ENCODE assay signal across 16 mouse cellular contexts in the genomic region with DNA sequence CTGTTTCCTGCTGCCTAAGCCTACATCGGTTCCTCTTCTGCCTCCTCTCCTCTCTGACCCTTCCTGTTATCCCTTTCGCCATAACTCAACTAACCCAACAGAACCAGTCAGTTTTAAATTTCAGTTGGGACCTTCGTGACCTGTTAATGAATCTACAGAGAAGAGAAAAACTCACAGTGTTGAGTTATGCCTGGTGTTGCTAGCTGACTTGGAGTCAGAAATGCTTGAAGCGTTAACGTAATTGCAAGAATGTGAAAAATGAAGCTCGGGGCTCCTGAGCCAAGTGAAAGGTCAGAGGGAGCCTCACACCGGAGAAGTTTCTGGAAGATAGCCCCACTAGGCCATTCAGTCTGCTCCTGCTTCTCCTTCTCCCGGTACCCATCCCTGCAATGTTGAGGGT. TPM values are rescaled to one million over a fixed set of nuclear protein-coding genes. Genes with fewer than 3 reads are reported as not detected.
DNase-seq lines count a peak whose midpoint lies in the region; ATAC-seq and TF ChIP-seq lines count a peak whose summit lies in the region.
"Had no signal": no experiment of that assay in that cellular context is flagged by ENCODE, and none has a peak within 500 bp of the region (broad histone marks: within the 10 kb centered on the region; RNA-seq: fewer than 3 reads in every experiment).

No protein-coding gene starts in this region.

- peak; percentile 89 for DNase-seq in heart, adult 11 months
- DNase-seq in heart, postnatal 4 days: no peak
- DNase-seq in kidney, adult 8-10 months: no peak
- DNase-seq in spleen, postnatal 4 days (ENCODE audit: low spot score in 2 of 2): no peak
- DNase-seq: adrenal gland, adult 8-10 months; liver, embryonic 13.5 days; lung, postnatal 36 days; right cerebral cortex, postnatal 14 days had no signal

- H3K9me3 ChIP-seq in kidney, embryonic 14.5 days (ENCODE audit: control insufficient read depth, low read length): no peaks in the 10 kb centered on the region
- no peaks in the 10 kb centered on the region for H3K9me3 ChIP-seq in stomach, embryonic 15.5 days
- H3K9me3 ChIP-seq: liver, embryonic 13.5 days had no signal

- no peak for TF ChIP-seq POLR2A in embryonic fibroblast, embryonic 13.5 days (IDR thresholded peaks at IDR 0.05; ENCODE audit: low read depth, low read length)

- H3K27ac ChIP-seq in kidney, embryonic 14.5 days (ENCODE audit: low read depth, low read length): peak overlapping the region; percentile 3; the same call in 1 of the 2 replicates
- peak overlapping the region; percentile 57; the same call in 1 of the 2 replicates for H3K27ac ChIP-seq in embryonic fibroblast, embryonic 13.5 days (ENCODE audit: insufficient read depth, low read length)
- H3K27ac ChIP-seq in stomach, embryonic 15.5 days: peak overlapping the region; percentile 62
- H3K27ac ChIP-seq: layer of hippocampus, adult 2 months; liver, embryonic 13.5 days had no signal

- no peak for TF ChIP-seq CTCF in embryonic fibroblast, embryonic 13.5 days (IDR thresholded peaks at IDR 0.05; ENCODE audit: borderline replicate concordance, insufficient read depth, low read length)

- no peak overlapping the region for H3K4me3 ChIP-seq in kidney, embryonic 14.5 days (ENCODE audit: low read length)
- H3K4me3 ChIP-seq in embryonic fibroblast, embryonic 13.5 days (ENCODE audit: insufficient read depth, low read length): no peak overlapping the region
- H3K4me3 ChIP-seq in stomach, embryonic 15.5 days (replicated peaks): no peak overlapping the region
- H3K4me3 ChIP-seq: layer of hippocampus, adult 2 months; liver, embryonic 13.5 days had no signal

- H3K4me1 ChIP-seq in kidney, embryonic 14.5 days (ENCODE audit: control insufficient read depth, insufficient read depth, low read length): peaks cover 14% of the 10 kb centered on the region; the same call in 1 of the 2 replicates
- peaks cover 6% of the 10 kb centered on the region for H3K4me1 ChIP-seq in embryonic fibroblast, embryonic 13.5 days (ENCODE audit: control insufficient read depth, insufficient read depth, low read length)
- H3K4me1 ChIP-seq in stomach, embryonic 15.5 days: peaks cover 15% of the 10 kb centered on the region; the same call in 1 of the 2 replicates
- H3K4me1 ChIP-seq: liver, embryonic 13.5 days had no signal

- H3K27me3 ChIP-seq in kidney, embryonic 14.5 days (ENCODE audit: control insufficient read depth, insufficient read depth, low read length): no peaks in the 10 kb centered on the region
- H3K27me3 ChIP-seq in stomach, embryonic 15.5 days (replicated peaks): no peaks in the 10 kb centered on the region
- H3K27me3 ChIP-seq: liver, embryonic 13.5 days; Patski had no signal

- peaks cover 52% of the 10 kb centered on the region for H3K36me3 ChIP-seq in kidney, embryonic 14.5 days (ENCODE audit: control insufficient read depth, insufficient read depth, low read length)
- H3K36me3 ChIP-seq in stomach, embryonic 15.5 days: no peaks in the 10 kb centered on the region
- H3K36me3 ChIP-seq: liver, embryonic 13.5 days had no signal

- no peak overlapping the region for H3K9ac ChIP-seq in kidney, embryonic 14.5 days (ENCODE audit: low read depth, low read length)
- no peak overlapping the region for H3K9ac ChIP-seq in stomach, embryonic 15.5 days
- H3K9ac ChIP-seq: liver, embryonic 13.5 days had no signal

- WGBS in kidney, embryonic 14.5 days: 15% methylated on average over 8 of the region's 8 CpGs
- WGBS in stomach, embryonic 15.5 days: 38% methylated on average over 8 of the region's 8 CpGs

- ATAC-seq in kidney, embryonic 14.5 days (ENCODE audit: low FRiP score, low TSS enrichment): 0 out of 2 replicates have a peak, but pooled peaks have one; percentile 54
- no peak for ATAC-seq in stomach, embryonic 15.5 days (ENCODE audit: insufficient read depth, low FRiP score, low read depth)
- ATAC-seq: midbrain, embryonic 16.5 days; Patski had no signal

- H3K4me2 ChIP-seq in kidney, embryonic 14.5 days (replicated peaks; ENCODE audit: low read depth, low read length): no peak overlapping the region
- H3K4me2 ChIP-seq in stomach, embryonic 15.5 days: no peak overlapping the region
- H3K4me2 ChIP-seq: liver, embryonic 13.5 days had no signal

RNA-seq across cellular contexts. Expression of a gene that starts 18.3 kb away (rescaled TPM):
- total RNA-seq in heart, postnatal 4 days (2021): 10 to 100 TPM; 33.2 to 36.6 TPM
- polyA plus RNA-seq in kidney, embryonic 14.5 days (2014; fragmentation: Nextera tagmentation; extraction: Ambion mirVana): 111 and 112 TPM in 2 replicates
- 46.7 and 65.5 TPM in 2 replicates for polyA plus RNA-seq in embryonic fibroblast, embryonic 13.5 days (2011; ENCODE audit: insufficient read length, low read depth, missing spikeins)
- 53.0 and 57.8 TPM in 2 replicates for polyA plus RNA-seq in stomach, embryonic 15.5 days (2015; fragmentation: Nextera tagmentation; extraction: Ambion mirVana)
- total RNA-seq: common myeloid progenitor, adult 5-6 weeks; granulocyte monocyte progenitor cell, adult 5-6 weeks had no signal

Comparison
In these comparisons a context has a peak if more than half of its experiments do, and no peak if none do; other contexts are left out.
1. H3K27ac ChIP-seq: peak in every context shown above with its lines; median percentile 62 in stomach, embryonic 15.5 days; 57 in embryonic fibroblast, embryonic 13.5 days; 3 in kidney, embryonic 14.5 days.